Mouse (Mus musculus) mesoderm, embryonic 11.5 days (tissue): ENCODE data around the gene AL732309.1.
"Not testable (repeated sequence)": the region's sequence is repeated elsewhere in the genome, so short reads cannot be mapped to it uniquely, and the experiment has no call there.

Source experiments
- DNase-seq: peaks from one replicate; pipeline ENCODE4 v3.0.0-alpha.2; 2012; ENCODE audit warnings: low read depth, low spot score

Gene AL732309.1

DNA sequence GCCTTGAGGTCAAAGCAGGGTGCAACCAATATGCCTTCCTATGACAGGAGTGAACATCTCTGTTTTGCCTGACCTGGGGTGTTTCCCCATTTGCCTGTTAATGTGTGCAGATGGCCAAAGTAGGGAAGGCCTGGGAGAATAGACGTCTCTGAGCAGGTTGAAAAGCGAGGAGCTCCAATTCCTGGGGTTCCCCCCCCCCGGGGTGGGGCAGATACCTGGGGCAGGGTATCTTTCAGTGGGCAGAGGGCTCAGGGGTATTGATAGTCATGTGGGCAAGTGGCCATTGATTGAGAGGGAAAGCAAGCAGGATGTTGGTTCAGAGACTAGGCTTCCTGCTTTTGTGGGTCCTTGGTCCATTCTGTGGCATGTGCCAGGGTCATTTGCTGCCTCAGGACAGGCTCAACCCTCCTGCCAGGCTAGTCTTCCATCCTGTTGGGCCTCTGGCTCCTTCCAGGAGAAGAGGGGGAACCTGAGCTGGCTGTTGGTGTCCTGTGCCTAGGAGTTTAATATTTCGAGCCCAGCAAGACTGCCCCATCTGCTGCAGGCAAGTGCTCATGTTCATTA, 21.2 kb upstream of the AL732309.1 start:
- no peak for DNase-seq

- no peak for DNase-seq
Observed at GRCm38 (mm10) chr2:25267241-25267640, 20.6 kb upstream of the AL732309.1 start.

- no peak for DNase-seq
Observed at GRCm38 (mm10) chr2:25266720-25267119, 20.1 kb upstream of the AL732309.1 start.

DNA sequence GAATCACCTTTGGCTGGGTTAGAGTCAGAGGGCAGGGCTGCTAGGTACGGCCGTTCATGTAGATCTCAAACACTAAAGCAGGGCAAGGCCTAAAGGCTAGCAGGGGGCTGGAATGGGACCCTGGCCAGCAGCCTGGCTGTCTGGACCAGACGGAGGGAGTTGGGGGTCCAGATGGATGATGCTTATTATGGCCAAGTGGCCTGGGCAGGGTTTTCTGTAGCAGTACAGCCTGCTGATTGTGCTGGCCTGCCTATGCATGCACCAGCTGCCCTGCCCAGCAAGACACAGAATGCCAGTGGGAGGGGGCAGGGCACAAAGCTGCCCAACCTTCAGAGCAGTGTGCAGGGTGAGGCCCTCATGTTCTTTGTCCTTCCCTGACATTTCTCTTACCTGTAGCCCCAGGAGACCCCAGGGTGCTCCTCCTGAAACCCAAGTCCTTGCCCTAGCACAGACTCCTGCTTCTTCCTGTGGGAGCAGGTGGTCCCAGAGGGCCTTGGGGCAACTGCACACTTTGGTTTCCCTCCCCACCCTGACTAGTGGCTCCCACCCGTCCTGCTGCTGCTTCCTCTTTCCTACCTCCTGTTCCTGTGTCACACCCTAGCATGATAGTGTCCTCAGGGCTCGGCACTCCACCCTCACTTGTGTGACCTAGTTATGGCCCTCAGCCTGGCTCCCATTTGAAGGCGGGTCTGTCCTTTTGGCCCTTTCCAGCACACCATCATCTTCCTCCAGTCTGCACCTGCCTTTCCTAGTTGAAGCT, 19.4 kb upstream of the AL732309.1 start:
- DNase-seq = no peak

DNA sequence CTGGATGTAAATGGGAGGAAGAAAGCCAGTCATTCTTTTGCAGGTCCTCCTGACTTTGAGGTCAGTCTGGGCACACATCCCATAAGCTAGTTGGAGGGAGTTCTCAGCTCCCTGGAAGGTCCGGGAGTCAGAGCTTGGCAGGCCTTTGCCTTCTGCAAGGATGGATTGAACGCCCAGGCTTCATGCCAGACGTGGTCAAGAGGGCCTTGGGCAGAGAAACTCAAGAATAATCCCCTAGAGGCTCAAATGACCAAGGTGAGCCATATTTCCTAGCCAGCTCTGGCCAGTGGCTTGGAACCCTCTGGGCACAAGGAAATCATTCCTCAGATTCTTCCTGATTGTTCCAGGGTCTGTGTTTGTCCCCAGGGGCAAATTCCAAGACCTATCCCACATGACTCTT, 18.2 kb upstream of the AL732309.1 start:
- DNase-seq = no peak

- DNase-seq = no peak
Observed at GRCm38 (mm10) chr2:25264286-25264660, 17.6 kb upstream of the AL732309.1 start.

DNA sequence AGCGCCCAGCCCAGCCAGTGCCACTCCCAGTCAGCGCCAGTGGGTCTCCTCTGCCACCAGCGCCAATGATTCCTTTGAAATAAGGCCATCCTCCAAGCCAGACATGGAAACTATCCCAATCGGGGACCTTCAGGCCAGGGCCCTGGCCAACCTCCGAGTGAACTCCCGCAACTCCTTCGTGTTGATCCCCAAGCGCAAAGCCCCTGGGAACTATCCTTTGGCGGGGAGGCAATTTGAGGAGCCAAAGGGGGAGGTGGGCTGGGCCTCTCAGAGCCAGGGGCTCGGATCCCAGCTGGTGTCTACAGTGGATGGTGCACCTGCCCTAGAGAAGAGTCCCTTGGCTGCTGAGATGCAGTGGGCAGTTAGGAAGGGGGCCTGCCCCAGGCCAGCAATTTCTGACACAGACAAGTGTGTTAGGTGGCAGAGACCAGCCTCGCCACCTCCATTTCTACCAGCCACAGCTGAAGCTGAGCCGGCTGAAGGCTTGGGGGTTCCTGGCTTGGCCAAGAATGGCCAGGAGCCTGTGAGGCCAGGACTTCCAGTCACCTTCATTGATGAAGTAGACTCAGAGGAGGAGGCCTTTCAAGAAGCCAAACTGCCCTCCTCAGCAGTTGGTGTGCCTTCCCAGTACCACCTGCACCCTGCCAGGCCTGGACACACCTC, 17.1 kb upstream of the AL732309.1 start:
- no peak for DNase-seq

DNA sequence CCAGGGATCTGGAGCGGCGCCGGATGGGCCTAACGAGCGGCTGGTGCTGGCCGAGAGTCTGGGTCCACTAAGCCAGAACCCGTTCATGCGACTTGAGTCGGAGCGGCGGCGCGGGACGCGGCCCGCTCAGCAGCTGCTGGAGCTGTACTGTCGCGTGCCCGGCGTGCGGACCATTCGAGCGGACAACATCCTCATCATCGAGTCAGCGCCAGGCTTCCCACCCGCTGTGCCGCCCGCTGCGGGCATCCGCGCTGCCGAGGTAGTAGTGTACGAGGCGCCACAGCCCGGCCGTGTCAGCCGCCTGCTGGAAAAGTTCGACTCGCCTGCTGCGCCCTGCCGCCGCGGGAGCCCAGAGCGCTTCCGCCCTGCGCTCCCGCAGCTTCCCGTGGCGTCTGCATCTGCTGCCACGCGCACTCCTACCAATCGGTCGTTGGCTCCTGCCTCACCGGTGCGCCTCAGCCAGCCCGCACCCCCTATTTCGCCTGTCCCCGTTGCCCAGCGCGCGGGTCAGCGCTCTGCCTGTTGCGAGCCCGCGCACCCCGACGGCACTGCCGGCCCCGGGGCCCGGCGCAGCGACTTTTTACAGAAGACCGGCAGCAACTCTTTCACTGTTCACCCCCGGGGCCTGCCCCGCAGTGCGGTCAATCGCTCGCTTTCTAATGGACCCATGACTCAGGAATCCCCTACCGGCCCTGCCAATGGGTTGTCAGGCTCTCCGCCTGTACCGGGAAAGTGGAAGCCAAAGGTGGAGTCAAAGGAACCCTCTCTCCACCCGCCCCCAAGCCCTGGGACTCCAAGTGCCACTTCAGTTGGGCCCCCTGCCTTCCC, 16.3 kb upstream of the AL732309.1 start:
- DNase-seq = peak; percentile 48

DNA sequence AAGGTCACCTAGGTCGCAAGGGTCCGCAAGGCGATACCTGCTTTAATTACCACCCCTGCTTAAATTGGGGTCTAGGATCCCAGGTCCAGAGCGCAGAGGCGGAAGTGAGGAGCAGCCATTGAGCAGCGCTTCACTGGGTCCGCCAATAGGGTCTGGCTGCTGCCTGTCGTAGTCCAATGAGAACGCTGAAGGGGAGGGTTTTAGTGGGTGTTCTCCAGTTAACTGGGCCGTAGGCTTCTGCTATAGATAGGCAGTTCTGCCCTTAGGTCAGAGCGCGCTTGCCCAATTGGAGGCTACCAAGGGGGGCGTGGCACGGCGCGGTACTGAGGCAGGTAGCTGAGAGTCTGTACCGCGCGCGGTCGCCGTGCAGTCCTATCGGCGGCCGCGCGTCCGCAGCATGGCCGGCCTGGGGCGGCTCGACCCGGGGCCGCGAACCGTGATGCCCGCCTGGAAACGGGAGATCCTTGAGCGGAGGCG, 15.7 kb upstream of the AL732309.1 start, which contains the start of gene Tprn:
Gene Tprn, plus strand, starts transcription at position 328 of the 477 bp plus-strand sequence.
- DNase-seq = peak; percentile 96

DNA sequence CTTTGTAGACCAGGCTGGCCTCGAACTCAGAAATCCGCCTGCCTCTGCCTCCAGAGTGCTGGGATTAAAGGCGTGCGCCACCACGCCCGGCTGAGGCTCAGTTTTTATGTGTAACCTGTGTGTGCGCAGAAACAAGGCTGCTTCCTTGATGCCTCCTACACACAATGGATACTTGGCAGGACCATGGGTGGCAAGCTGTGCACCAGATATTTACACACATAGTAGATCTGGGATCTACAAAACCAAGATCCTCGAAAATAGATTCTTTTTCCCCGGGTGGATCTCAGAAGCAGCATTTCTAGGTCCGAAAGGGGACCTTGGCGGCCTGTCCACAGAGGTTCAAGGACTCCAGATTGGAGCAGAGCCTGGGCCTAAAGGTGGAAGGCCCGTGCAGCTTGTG, 15.2 kb upstream of the AL732309.1 start:
- no peak for DNase-seq

DNA sequence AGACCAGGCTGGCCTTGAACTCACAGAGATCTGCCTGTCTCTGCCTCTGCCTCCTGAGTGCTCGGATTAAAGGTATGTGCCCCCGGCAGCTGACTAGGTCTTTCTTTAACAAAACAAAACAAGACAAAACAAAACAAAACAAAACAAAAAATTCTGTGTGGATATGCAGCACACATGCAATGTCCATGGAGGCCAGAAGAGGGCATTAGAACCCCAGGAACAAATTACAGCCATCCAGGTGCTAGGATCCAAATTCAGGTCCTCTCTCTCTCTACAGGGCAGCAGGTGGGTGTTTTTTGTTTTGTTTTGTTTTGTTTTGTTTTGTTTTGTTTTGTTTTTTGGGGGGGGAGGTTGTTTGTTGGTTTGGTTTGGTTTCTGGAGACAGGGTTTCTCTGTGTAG, 12.2 kb upstream of the AL732309.1 start:
- DNase-seq = no peak

GRCm38 (mm10) chr2:25257250-25257649, 10.6 kb upstream of the AL732309.1 start:
- not testable (repeated sequence) for DNase-seq

DNA sequence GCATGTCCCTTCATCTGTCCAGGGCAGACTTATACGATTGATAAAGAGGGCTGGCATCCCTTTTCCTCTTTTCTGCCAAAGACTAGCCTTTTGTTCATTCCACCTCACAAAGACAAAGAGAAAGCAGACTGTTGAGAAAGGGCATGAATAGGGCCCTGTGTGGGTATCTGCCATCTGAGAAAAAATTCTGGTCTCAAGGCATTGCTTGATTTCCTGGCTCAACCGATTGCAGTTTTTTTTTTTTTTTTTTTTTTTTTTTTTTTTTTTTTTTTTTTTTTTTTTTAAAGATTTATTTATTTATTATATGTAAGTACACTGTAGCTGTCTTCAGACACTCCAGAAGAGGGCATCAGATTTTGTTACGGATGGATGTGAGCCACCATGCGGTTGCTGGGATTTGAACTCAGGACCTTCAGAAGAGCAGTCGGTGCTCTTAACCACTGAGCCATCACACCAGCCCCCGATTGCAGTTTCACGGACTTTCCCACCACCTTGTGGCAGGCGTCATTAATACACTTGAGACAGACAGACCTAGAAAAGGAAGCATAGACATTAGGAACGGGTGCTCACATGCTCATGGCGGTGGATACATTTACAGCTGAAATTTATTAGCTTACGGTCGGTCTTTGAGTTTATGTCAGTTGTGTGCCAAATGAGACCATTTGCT, 9.9 kb upstream of the AL732309.1 start:
- peak; percentile 52 for DNase-seq

DNA sequence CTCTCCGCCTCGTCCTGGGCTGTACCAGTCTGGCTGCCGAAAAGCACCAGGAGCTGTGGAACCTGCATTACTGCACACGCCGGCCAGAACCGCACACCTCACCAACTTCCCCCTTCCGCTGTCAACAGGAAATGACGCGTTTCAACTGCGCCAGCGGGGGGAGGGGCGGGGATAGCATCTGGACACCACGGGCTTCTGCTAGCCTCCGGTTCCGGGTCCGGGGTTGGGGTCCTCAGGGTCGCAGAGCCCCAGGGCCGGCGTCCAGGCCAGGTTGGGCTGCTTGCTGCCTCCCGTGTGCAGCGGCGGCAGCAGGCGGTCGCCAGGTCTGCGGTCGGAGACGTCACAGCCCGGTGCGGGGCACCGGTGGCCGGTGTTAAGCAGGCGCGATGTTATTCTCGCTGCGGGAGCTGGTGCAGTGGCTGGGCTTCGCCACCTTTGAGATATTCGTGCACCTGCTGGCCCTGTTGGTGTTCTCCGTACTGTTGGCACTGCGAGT, 8.7 kb upstream of the AL732309.1 start, which contains the start of gene Tmem203:
Gene Tmem203, plus strand, starts transcription at position 156 of the 496 bp plus-strand sequence.
- DNase-seq = peak; percentile 93

- no peak for DNase-seq
Observed at GRCm38 (mm10) chr2:25252331-25252730, 5.7 kb upstream of the AL732309.1 start.

GRCm38 (mm10) chr2:25244144-25244543, 2.5 kb downstream of the AL732309.1 start:
- no peak for DNase-seq

DNA sequence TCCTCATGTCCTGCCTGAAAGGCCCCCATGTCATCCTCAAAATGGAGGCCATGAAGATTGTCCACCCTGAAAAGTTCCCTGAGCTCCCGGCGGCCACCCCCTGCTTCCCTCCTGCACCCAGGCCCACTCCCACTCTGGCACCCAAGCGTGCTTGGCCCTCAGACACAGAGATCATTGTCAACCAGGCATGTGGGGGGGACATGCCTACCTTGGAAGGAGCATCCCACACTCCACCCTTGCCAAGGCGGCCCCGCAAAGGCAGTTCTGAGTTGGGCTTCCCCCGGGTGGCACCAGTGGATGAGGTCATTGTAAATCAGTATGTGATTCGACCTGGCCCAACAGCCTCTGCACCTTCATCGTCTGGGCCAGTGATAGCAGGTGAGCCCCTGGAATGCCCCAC, 3.3 kb downstream of the AL732309.1 start:
- DNase-seq = no peak

DNA sequence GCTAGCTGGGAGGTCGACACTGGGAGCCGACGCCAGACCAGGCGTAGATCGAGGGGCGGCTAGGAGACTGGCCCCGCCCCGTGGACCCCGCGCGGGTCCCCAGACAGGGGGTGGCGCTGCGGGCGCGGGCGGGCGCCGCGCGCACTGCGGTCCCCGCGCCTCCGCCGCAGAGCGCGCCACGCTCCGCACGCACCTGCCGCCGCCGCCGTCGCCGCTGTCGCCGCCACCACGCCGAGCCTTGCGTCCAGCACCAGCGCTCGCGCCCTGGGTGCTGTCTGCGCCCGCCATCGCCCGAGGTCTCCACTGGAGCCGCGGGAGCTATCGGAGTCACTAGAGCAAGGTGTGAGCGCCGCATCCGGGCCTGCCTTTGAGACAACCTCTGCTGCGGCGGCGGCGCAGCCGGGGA, 4.6 kb downstream of the AL732309.1 start, which contains the start of the genes Rnf208 and Cysrt1:
Gene Rnf208, plus strand, starts transcription at position 155 of the 406 bp plus-strand sequence.
Gene Cysrt1, minus strand, starts transcription at position 352 of the 406 bp plus-strand sequence.
- DNase-seq = no peak

DNA sequence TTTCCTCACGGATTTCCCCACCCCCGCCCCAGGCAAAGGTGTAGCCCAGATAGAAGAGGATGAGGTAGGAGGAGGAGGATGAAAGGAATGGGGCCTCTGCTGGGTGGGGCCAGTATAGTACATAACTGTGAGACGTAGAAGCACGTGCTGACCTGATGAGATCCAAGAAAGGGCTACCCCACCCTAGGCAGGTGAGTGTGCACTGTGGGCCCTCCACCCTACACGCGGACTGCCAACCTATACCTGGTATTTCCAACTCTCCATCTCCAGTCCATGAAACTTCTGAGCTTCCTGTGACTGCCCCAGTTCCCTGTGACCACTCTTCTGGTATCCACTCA, 5.3 kb downstream of the AL732309.1 start:
- no peak for DNase-seq

DNA sequence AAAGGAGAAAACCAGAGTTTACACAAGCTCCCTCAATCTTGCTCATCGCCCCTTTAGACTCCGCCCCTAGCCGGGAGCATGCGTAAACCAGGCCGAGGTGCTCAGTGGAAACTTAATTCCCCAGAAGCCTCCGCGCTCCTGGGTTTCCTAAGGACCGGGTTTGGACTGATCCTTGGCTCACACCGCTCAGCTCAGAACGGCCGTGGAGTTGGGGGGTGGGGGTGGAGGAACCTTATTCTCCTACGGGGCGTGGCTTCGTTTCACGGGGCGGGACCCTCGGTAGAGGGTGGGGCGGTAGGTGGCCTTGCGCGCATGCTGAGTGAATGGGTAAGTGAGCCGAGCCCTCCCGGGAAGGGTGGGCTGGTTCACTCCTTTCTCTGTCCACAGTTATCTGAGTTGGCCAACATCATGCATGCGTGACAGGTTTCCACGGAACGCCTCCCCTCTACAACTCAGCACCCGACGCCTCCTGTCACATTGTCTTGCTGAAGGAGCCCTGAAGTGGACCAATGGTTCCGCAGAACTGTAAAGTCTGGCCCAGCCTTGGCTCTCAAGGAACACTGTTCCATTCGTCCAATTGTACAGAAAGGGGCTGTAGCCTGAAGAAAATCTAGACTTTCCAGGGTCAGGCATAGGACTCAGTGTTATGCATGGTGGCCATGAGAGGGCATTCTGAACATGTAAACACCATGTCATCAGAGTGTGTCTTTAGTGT, 5.8 kb downstream of the AL732309.1 start:
- peak; percentile 79 for DNase-seq
